Mouse (Mus musculus) liver, embryonic 11.5 days (tissue): Measurements from ENCODE around the gene Ctf2. TPM values are rescaled to one million over a fixed set of nuclear protein-coding genes. Genes with fewer than 3 reads are reported as not detected.
A peak's percentile ranks its signal among the peaks of the same experiment; 100 is the strongest.

Experiments used
- ATAC-seq: fragments of 200-750 bp; cut with Nextera tagmentation; replicated peaks from 2 replicates; pipeline ENCODE4 v1.8.0; 2017; ENCODE audit warnings: moderate number of reproducible peaks, mild to moderate bottlenecking, moderate TSS enrichment, moderate library complexity; ENCODE audit not compliant: low FRiP score
- DNase-seq: peaks from one replicate; pipeline ENCODE4 v3.0.0-alpha.2; 2017; ENCODE audit warnings: low spot score
- H3K27ac ChIP-seq: fragments of 300-500 bp; sonication (generic); 2 replicates; pipeline ENCODE4 v1.5.1; 2014; ENCODE audit warnings: mild to moderate bottlenecking, low read depth, low read length, control low read depth
- H3K27me3 ChIP-seq: fragments of 300-500 bp; sonication (generic); replicated peaks from 2 replicates; pipeline ENCODE4 v1.6.1; 2014; ENCODE audit warnings: low read length, mixed read lengths; ENCODE audit not compliant: control insufficient read depth, insufficient read depth
- H3K36me3 ChIP-seq: fragments of 300-500 bp; sonication (generic); 2 replicates; pipeline ENCODE4 v1.6.1; 2014; ENCODE audit warnings: mild to moderate bottlenecking, low read length, moderate library complexity, mixed read lengths; ENCODE audit not compliant: control insufficient read depth, insufficient read depth
- H3K4me1 ChIP-seq: fragments of 300-500 bp; sonication (generic); replicated peaks from 2 replicates; pipeline ENCODE4 v1.6.1; 2014; ENCODE audit warnings: low read length, mixed read lengths; ENCODE audit not compliant: control insufficient read depth, insufficient read depth
- H3K4me2 ChIP-seq: fragments of 300-500 bp; sonication (generic); 2 replicates; pipeline ENCODE4 v1.6.1; 2014; ENCODE audit warnings: mild to moderate bottlenecking, control low read depth, moderate library complexity
- H3K4me3 ChIP-seq: fragments of 300-500 bp; sonication (generic); 2 replicates; pipeline ENCODE4 v1.5.1; 2014; ENCODE audit warnings: low read depth, low read length, control low read depth
- H3K9ac ChIP-seq: fragments of 300-500 bp; sonication (generic); 2 replicates; pipeline ENCODE4 v1.6.1; 2014; ENCODE audit warnings: low read depth, low read length, control low read depth
- H3K9me3 ChIP-seq: fragments of 300-500 bp; sonication (generic); 2 replicates; pipeline ENCODE4 v1.6.1; 2016; ENCODE audit warnings: low read length, inconsistent platforms, mixed read lengths; ENCODE audit not compliant: control insufficient read depth
- WGBS: fragments of 180-500 bp; shearing (Covaris S2); extraction: QIAGEN DNeasy Blood & Tissue Kit; methylation state at CpG from one replicate; pipeline ENCODE4 v1.1.7; 2014; 5-methylcytosine and 5-hydroxymethylcytosine counted together
- polyA plus RNA-seq: library from polyadenylated mRNA; unstranded; fragments of >200 nt; fragmentation: Nextera tagmentation; extraction: Ambion mirVana; gene quantifications from 2 replicates; pipeline ENCODE4 v1.2.1, GENCODE M21; 2014

Ctf2 gene
- polyA plus RNA-seq, 1 experiment from 2014 or later: 0.25 TPM

DNA sequence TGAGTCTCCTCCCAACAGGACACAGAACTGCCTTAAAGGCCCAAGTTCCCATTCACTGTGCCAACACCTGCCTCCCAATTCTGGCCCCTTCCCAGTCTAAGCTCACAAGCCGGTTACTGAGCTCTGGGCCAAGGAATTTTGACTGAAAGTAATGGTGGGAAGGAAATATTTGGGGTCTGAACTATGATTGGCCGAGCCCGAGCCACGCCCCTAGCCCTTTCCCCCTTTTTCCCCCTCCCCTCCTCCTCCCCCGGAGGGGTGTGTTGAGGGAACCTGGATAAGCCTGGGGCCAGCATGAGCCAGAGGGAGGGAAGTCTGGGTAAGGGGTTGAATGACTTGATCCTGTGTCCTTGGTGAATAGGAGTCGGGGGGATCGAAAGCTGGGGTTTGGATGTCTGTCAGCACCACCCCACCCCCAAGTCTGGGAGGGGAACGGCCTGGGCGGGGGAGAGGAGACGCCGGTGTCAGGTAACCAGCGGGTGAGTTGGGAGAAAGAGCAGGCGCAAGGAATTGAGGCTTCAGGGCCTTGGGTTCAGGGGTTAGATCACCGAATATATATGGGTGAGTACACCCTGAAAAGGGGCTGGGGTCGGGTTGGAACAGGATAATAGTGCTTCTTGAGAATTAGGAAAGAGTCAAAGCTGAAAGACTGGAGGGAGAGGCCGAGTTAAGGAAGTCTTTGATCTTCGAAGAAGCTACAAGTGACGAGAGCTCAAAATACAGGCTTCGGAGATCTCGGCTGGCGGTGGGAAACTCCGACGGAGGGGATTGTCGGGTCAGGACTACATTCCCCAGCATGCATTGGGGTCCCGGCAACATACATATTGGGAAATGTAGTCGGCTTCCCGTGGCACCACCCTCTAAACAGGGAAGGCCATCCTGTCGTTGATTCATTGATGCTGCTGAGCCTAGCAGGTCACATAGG is 19.2 kb downstream of the Ctf2 start, which contains the start of gene Ctf1:
Gene Ctf1, plus strand, starts transcription at position 276 of the 925 bp plus-strand sequence.
- ATAC-seq (peak; percentile 34), DNase-seq (peak; percentile 76)
- no peaks in the 10 kb centered on the region for H3K9me3 ChIP-seq
- peak within 1 kb of the TSS; percentile 78 for H3K4me2 ChIP-seq
- no peaks in the 10 kb centered on the region for H3K36me3 ChIP-seq
- peak within 1 kb of the TSS; percentile 41 for H3K4me3 ChIP-seq
- no peaks in the 10 kb centered on the region for H3K27me3 ChIP-seq
- 3% methylated on average over 28 of the region's 28 CpGs for WGBS
- peak within 1 kb of the TSS; percentile 74 for H3K27ac ChIP-seq
- H3K9ac ChIP-seq: peak within 1 kb of the TSS; percentile 53
- H3K4me1 ChIP-seq: peaks cover 27% of the 10 kb centered on the region

GRCm38 (mm10) chr7:127711456-127711855 is 20.5 kb downstream of the Ctf2 start:
- H3K27me3 ChIP-seq: no peaks in the 10 kb centered on the region

GRCm38 (mm10) chr7:127711031-127711430 is 20.9 kb downstream of the Ctf2 start:
- no peaks in the 10 kb centered on the region; the same call in 1 of the 2 replicates for H3K36me3 ChIP-seq
- H3K4me1 ChIP-seq: peaks cover 21% of the 10 kb centered on the region
- 83% methylated on average over 3 of the region's 3 CpGs for WGBS
- no peak overlapping the region for H3K4me2 ChIP-seq
- no peaks in the 10 kb centered on the region for H3K27me3 ChIP-seq
- no peak overlapping the region for H3K4me3 ChIP-seq
- no peak for DNase-seq
- no peak overlapping the region for H3K9ac ChIP-seq
- no peak overlapping the region for H3K27ac ChIP-seq
- no peaks in the 10 kb centered on the region for H3K9me3 ChIP-seq
- no peak for ATAC-seq

More at GRCm38 (mm10) chr7:127711456-127711855, 20.5 kb downstream of the Ctf2 start:
- no peak overlapping the region for H3K27ac ChIP-seq
- no peak overlapping the region for H3K9ac ChIP-seq
- 61% methylated on average over 3 of the region's 3 CpGs for WGBS
- no peaks in the 10 kb centered on the region; the same call in 1 of the 2 replicates for H3K36me3 ChIP-seq
- ATAC-seq: no peak
- peaks cover 21% of the 10 kb centered on the region for H3K4me1 ChIP-seq
- H3K4me2 ChIP-seq: no peak overlapping the region
- H3K4me3 ChIP-seq: no peak overlapping the region
- H3K9me3 ChIP-seq: no peaks in the 10 kb centered on the region
- DNase-seq: no peak

GRCm38 (mm10) chr7:127709261-127709979 is 22.5 kb downstream of the Ctf2 start:
- no peak for DNase-seq
- peaks cover 21% of the 10 kb centered on the region for H3K4me1 ChIP-seq
- peaks cover 2% of the 10 kb centered on the region; the same call in 1 of the 2 replicates for H3K36me3 ChIP-seq
- no peaks in the 10 kb centered on the region for H3K27me3 ChIP-seq
- peak overlapping the region; percentile 83 for H3K4me2 ChIP-seq
- H3K9me3 ChIP-seq: no peaks in the 10 kb centered on the region
- no peak for ATAC-seq
- H3K27ac ChIP-seq: peak overlapping the region; percentile 91; the same call in 1 of the 2 replicates
- 76% methylated on average over 5 of the region's 5 CpGs for WGBS
- H3K9ac ChIP-seq: peak overlapping the region; percentile 77
- peak overlapping the region; percentile 71 for H3K4me3 ChIP-seq

GRCm38 (mm10) chr7:127708207-127709078 is 23.5 kb downstream of the Ctf2 start, which contains the start of gene Bcl7c:
Gene Bcl7c, minus strand, starts transcription at chr7:127708933.
- H3K27me3 ChIP-seq: no peaks in the 10 kb centered on the region
- H3K9ac ChIP-seq: peak within 1 kb of the TSS; percentile 77
- H3K4me1 ChIP-seq: peaks cover 21% of the 10 kb centered on the region
- DNase-seq: peak; percentile 93
- peak within 1 kb of the TSS; percentile 83 for H3K4me2 ChIP-seq
- no peaks in the 10 kb centered on the region for H3K9me3 ChIP-seq
- peak within 1 kb of the TSS; percentile 71 for H3K4me3 ChIP-seq
- peak; percentile 88 for ATAC-seq
- H3K27ac ChIP-seq: peak within 1 kb of the TSS; percentile 91
- under 1% methylated on average over 84 of the region's 90 CpGs for WGBS
- peaks cover 2% of the 10 kb centered on the region; the same call in 1 of the 2 replicates for H3K36me3 ChIP-seq

GRCm38 (mm10) chr7:127707957-127708206 is 24.1 kb downstream of the Ctf2 start:
- Histone ChIP-seq H3K4me1 (peaks cover 21% of the 10 kb centered on the region), H3K27ac (peak overlapping the region; percentile 91), H3K9ac (peak overlapping the region; percentile 77), H3K9me3 (no peaks in the 10 kb centered on the region), H3K4me2 (peak overlapping the region; percentile 83), H3K27me3 (no peaks in the 10 kb centered on the region), H3K36me3 (peaks cover 2% of the 10 kb centered on the region; the same call in 1 of the 2 replicates), H3K4me3 (peak overlapping the region; percentile 71)
- 0% methylated on average over 5 of the region's 5 CpGs for WGBS
- no peak for ATAC-seq
- DNase-seq: no peak

DNA sequence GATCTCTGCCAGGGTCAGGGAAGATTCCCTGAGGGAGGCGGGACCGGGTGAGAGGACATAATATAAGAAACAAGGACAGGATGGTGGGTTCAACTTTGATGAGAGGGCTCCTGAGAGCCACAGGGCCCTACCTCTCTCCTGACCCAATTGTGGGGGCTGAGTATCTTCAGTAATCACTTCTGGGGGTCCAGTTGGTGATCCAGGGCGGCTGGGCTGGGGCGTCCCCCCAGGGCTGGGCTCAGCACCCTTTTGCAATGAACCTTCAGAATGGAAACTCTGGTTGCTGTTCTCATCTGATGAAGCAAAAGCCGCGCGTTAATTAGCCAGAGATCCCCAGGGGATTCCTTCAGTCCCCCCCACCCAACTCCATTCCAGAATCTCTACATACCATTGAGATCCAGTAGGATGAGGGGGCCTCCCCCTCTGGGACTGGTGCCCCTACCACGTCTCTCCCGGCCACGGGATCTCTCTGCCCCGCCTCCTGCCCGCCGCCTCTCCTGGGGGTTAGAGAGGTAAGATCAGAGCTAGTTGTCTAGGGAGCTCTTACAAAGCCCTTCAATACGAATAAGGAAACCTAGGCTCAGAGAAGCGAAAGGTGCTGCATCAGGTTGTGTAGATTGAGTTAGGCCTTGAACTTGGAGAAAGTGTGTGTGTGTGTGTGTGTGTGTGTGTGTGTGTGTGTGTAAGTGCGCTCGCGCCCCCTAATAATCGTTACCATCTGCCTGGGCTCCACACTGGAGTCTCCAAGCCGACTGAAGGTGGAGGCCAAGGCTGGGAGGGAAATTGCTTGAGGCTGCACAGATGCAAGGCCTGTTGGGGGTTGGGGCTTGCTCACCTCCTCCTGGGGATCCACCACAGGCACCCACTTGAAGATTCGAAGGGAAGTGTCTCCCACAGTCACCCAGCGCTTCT is 24.7 kb downstream of the Ctf2 start:
- 26% methylated on average over 22 of the region's 22 CpGs for WGBS
- Histone ChIP-seq H3K27me3 (no peaks in the 10 kb centered on the region), H3K4me3 (peak overlapping the region; percentile 71), H3K9me3 (no peaks in the 10 kb centered on the region), H3K9ac (peak overlapping the region; percentile 77), H3K4me2 (peak overlapping the region; percentile 83), H3K27ac (peak overlapping the region; percentile 91), H3K4me1 (peaks cover 15% of the 10 kb centered on the region), H3K36me3 (peaks cover 2% of the 10 kb centered on the region; the same call in 1 of the 2 replicates)
- DNase-seq (no peak), ATAC-seq (no peak)
